Mouse (Mus musculus) liver, embryonic 16.5 days (tissue): ENCODE results near the gene Nutm1. TPM values are rescaled to one million over a fixed set of nuclear protein-coding genes. Genes with fewer than 3 reads are reported as not detected.
A peak's percentile ranks its signal among the peaks of the same experiment; 100 is the strongest.

Experiments
- ATAC-seq: fragments of 200-750 bp; cut with Nextera tagmentation; 2 replicates; pipeline ENCODE4 v1.8.0; 2017; ENCODE audit warnings: low read depth, mild to moderate bottlenecking, moderate number of reproducible peaks, moderate library complexity
- H3K27ac ChIP-seq: fragments of 300-500 bp; sonication (generic); 2 replicates; pipeline ENCODE4 v1.5.1; 2014; ENCODE audit warnings: mild to moderate bottlenecking, low read length
- H3K27me3 ChIP-seq: fragments of 300-500 bp; sonication (generic); 2 replicates; pipeline ENCODE4 v1.6.1; 2014; ENCODE audit warnings: low read depth, low read length, mixed read lengths; ENCODE audit not compliant: control insufficient read depth, insufficient read depth
- H3K36me3 ChIP-seq: fragments of 300-500 bp; sonication (generic); 2 replicates; pipeline ENCODE4 v1.6.1; 2014; ENCODE audit warnings: mild to moderate bottlenecking; ENCODE audit not compliant: control insufficient read depth, insufficient read depth
- H3K4me1 ChIP-seq: fragments of 300-500 bp; sonication (generic); 2 replicates; pipeline ENCODE4 v1.6.1; 2014; ENCODE audit warnings: low read depth, low read length, mixed read lengths; ENCODE audit not compliant: control insufficient read depth
- H3K4me2 ChIP-seq: fragments of 300-500 bp; sonication (generic); 2 replicates; pipeline ENCODE4 v1.6.1; 2014; ENCODE audit warnings: low read depth, low read length, mixed read lengths
- H3K4me3 ChIP-seq: fragments of 300-500 bp; sonication (generic); 2 replicates; pipeline ENCODE4 v1.5.1; 2014; ENCODE audit warnings: low read depth, mild to moderate bottlenecking, low read length
- H3K9ac ChIP-seq: fragments of 300-500 bp; sonication (generic); 2 replicates; pipeline ENCODE4 v1.6.1; 2014; ENCODE audit warnings: low read depth, low read length
- H3K9me3 ChIP-seq: fragments of 300-500 bp; sonication (generic); replicated peaks from 2 replicates; pipeline ENCODE4 v1.6.1; 2016; ENCODE audit warnings: low read length; ENCODE audit not compliant: control insufficient read depth
- WGBS: fragments of 180-500 bp; shearing (Covaris S2); extraction: QIAGEN DNeasy Blood & Tissue Kit; methylation state at CpG from one replicate; pipeline ENCODE4 v1.1.7; 2014; ENCODE audit not compliant: insufficient replicate concordance; 5-methylcytosine and 5-hydroxymethylcytosine counted together
- polyA plus RNA-seq: library from polyadenylated mRNA; unstranded; fragments of >200 nt; fragmentation: Nextera tagmentation; extraction: Ambion mirVana; gene quantifications from 2 replicates; pipeline ENCODE4 v1.2.1, GENCODE M21; 2015

Gene Nutm1
- polyA plus RNA-seq, 1 experiment from 2014 or later, result not detected

DNA sequence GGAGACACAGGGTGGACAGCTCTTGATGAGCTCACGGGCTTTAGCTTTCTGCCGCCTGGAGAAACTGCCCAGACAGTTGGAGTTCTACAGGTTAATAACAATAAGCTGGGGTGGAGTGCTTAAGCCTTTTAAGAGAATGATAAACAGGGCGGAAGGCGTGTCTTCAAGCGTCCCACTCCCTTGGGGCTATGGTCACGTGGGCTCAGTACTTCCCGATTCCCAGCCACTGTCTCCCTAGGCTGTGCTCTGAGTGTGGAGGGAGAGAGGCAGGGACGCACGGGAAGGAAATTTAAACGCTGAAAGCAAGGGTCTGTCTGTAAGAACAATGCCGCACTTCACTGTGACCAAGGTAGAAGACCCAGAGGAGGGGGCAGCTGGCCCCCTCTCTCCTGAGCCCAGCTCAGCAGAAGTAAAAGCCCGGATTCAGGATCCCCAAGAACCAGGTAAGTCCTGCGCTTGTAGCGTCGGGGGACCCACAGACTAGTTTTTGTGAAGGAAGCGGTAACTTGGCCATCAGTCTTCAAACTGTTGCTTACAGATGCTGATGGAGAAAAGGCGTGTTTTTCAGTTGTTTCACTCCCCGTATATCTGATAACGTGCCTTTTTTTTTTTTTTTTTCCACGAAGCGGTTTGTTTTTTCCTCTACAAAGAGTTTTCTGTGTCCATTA lies 25.4 kb upstream of the Nutm1 start:
- Histone ChIP-seq H3K9ac (peak overlapping the region; percentile 63), H3K9me3 (no peaks in the 10 kb centered on the region), H3K4me2 (peak overlapping the region; percentile 83), H3K4me1 (peaks cover 8% of the 10 kb centered on the region), H3K36me3 (no peaks in the 10 kb centered on the region), H3K4me3 (peak overlapping the region; percentile 68), H3K27ac (peak overlapping the region; percentile 51), H3K27me3 (no peaks in the 10 kb centered on the region)
- WGBS, result 2% methylated on average over 21 of the region's 21 CpGs
- ATAC-seq, result peak; percentile 93

DNA sequence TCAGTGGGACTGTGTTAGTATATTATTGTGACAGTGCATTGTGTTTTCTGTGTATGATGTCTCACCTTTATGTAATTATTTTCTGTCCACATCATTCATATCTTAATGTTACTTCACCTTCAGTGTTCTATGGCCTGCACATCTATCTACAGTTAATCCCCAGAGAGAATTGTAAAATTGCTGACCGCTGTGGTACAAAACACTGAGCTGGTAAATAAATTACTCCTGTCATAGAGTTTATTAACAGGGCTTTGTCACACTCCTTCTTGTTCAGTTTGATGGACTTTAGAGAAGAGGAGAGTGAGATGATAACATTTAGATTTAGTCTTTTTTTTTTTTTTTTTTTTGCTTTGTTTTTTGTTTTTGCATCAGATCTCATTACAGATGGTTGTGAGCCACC lies 23.8 kb upstream of the Nutm1 start:
- WGBS, result 84% methylated on average over 1 of the region's 1 CpGs
- Histone ChIP-seq H3K4me2 (no peak overlapping the region), H3K36me3 (no peaks in the 10 kb centered on the region), H3K9ac (no peak overlapping the region), H3K27me3 (no peaks in the 10 kb centered on the region), H3K4me3 (no peak overlapping the region), H3K9me3 (no peaks in the 10 kb centered on the region), H3K27ac (no peak overlapping the region), H3K4me1 (peaks cover 8% of the 10 kb centered on the region)
- no peak for ATAC-seq

GRCm38 (mm10) chr2:112276870-112277269 lies 17.8 kb upstream of the Nutm1 start:
- peaks cover 6% of the 10 kb centered on the region for H3K4me1 ChIP-seq
- H3K9me3 ChIP-seq, result no peaks in the 10 kb centered on the region
- H3K4me3 ChIP-seq, result no peak overlapping the region
- no peak overlapping the region for H3K9ac ChIP-seq
- H3K27ac ChIP-seq, result no peak overlapping the region
- no peak for ATAC-seq
- H3K4me2 ChIP-seq, result no peak overlapping the region
- no peaks in the 10 kb centered on the region for H3K27me3 ChIP-seq
- no peaks in the 10 kb centered on the region; the same call in 1 of the 2 replicates for H3K36me3 ChIP-seq
- 88% methylated on average over 3 of the region's 3 CpGs for WGBS

DNA sequence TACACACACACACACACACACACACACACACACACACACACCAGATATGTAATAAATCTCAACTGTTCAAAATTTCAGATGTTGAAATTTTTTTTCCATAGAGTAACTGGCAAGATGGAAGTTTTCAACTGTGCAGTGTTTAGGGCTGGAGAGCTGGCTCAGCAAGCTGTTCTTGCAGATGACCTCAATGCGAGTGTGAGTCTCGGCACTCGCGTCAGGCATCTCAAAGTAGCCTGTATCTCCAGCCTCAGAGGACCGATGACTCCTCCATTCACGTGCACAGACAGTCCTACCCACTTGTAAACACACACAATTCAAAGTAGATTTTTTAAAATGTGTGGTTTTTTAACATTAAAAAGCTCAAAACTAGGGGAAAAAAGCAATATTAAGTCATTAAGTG lies 14.4 kb upstream of the Nutm1 start:
- ATAC-seq, result no peak
- 88% methylated on average over 6 of the region's 6 CpGs for WGBS
- peaks cover 12% of the 10 kb centered on the region for H3K4me1 ChIP-seq
- no peak overlapping the region for H3K4me3 ChIP-seq
- H3K4me2 ChIP-seq, result no peak overlapping the region
- no peaks in the 10 kb centered on the region for H3K27me3 ChIP-seq
- H3K9me3 ChIP-seq, result no peaks in the 10 kb centered on the region
- no peak overlapping the region for H3K27ac ChIP-seq
- no peaks in the 10 kb centered on the region; the same call in 1 of the 2 replicates for H3K36me3 ChIP-seq
- H3K9ac ChIP-seq, result no peak overlapping the region

- ATAC-seq, result peak; percentile 77
- 25% methylated on average over 2 of the region's 2 CpGs for WGBS
- no peak overlapping the region for H3K27ac ChIP-seq
- H3K9ac ChIP-seq, result no peak overlapping the region
- peaks cover 14% of the 10 kb centered on the region for H3K4me1 ChIP-seq
- no peaks in the 10 kb centered on the region; the same call in 1 of the 2 replicates for H3K36me3 ChIP-seq
- no peak overlapping the region for H3K4me3 ChIP-seq
- H3K4me2 ChIP-seq, result no peak overlapping the region
- no peaks in the 10 kb centered on the region for H3K9me3 ChIP-seq
- H3K27me3 ChIP-seq, result no peaks in the 10 kb centered on the region
Observed at GRCm38 (mm10) chr2:112272909-112273308, 13.8 kb upstream of the Nutm1 start.

DNA sequence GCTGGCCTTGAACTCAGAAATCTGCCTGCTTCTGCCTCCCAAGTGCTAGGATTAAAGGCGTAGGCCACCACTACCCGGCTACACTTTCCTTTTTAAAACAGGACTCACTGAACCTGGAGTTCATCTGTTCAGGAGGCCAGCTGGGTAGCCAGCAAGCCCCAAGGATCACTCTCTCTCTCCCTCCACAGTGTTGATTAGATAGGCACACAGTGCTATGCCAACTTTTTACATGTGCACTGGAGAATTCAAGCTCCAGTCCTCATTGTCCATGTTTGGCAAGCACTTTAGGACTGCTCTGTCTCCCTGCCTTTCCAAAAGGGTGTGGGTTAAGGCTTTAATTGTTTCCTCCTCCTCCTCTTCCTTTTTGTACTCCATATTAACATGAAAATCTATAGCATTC lies 10.9 kb upstream of the Nutm1 start:
- no peak overlapping the region for H3K27ac ChIP-seq
- WGBS, result 61% methylated on average over 2 of the region's 2 CpGs
- H3K9ac ChIP-seq, result no peak overlapping the region
- H3K4me1 ChIP-seq, result peaks cover 21% of the 10 kb centered on the region
- H3K36me3 ChIP-seq, result no peaks in the 10 kb centered on the region; the same call in 1 of the 2 replicates
- ATAC-seq, result no peak
- H3K27me3 ChIP-seq, result no peaks in the 10 kb centered on the region
- H3K4me3 ChIP-seq, result 0 out of 2 replicates have a peak overlapping the region, but pooled peaks have one; percentile 3
- H3K4me2 ChIP-seq, result no peak overlapping the region
- no peaks in the 10 kb centered on the region for H3K9me3 ChIP-seq

GRCm38 (mm10) chr2:112267547-112268269 lies 8.6 kb upstream of the Nutm1 start:
- H3K4me1 ChIP-seq, result peaks cover 30% of the 10 kb centered on the region
- ATAC-seq, result no peak
- peak overlapping the region; percentile 96 for H3K9ac ChIP-seq
- no peaks in the 10 kb centered on the region for H3K36me3 ChIP-seq
- 20% methylated on average over 8 of the region's 8 CpGs for WGBS
- no peaks in the 10 kb centered on the region for H3K27me3 ChIP-seq
- H3K9me3 ChIP-seq, result no peaks in the 10 kb centered on the region
- peak overlapping the region; percentile 42; the same call in 1 of the 2 replicates for H3K27ac ChIP-seq
- peak overlapping the region; percentile 89 for H3K4me3 ChIP-seq
- peak overlapping the region; percentile 78 for H3K4me2 ChIP-seq

GRCm38 (mm10) chr2:112266780-112267179 lies 7.7 kb upstream of the Nutm1 start:
- no peak for ATAC-seq
- Histone ChIP-seq H3K4me1 (peaks cover 30% of the 10 kb centered on the region), H3K36me3 (no peaks in the 10 kb centered on the region), H3K27ac (peak overlapping the region; percentile 93), H3K27me3 (no peaks in the 10 kb centered on the region), H3K9me3 (no peaks in the 10 kb centered on the region), H3K4me2 (peak overlapping the region; percentile 78), H3K9ac (peak overlapping the region; percentile 96), H3K4me3 (peak overlapping the region; percentile 89)
- WGBS, result 16% methylated on average over 10 of the region's 10 CpGs

DNA sequence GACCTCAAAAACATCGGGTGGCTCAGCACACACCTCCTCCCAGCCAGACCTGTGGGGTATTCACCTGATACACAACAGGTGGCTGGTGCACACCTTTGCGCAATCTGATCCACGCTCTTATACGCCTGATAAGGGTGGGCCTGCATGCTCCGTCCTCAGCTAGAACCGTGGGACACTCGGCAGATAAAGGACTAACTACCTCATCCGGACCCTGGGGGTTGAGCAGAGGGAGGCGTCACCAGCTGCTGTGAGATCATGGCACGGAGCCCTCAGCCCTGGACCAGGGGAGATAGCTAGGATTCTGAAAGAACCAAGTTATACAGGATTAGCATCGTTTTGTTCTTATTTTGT lies 7.1 kb upstream of the Nutm1 start, which contains the start of gene Gm21985:
TSS of gene Gm21985 (plus strand) at position 73 of the 351 bp plus-strand sequence.
- H3K27me3 ChIP-seq, result no peaks in the 10 kb centered on the region
- H3K4me2 ChIP-seq, result peak within 1 kb of the TSS; percentile 78
- peak within 1 kb of the TSS; percentile 93 for H3K27ac ChIP-seq
- peaks cover 30% of the 10 kb centered on the region for H3K4me1 ChIP-seq
- H3K4me3 ChIP-seq, result peak within 1 kb of the TSS; percentile 89
- H3K9ac ChIP-seq, result peak within 1 kb of the TSS; percentile 96
- peak; percentile 53 for ATAC-seq
- no peaks in the 10 kb centered on the region for H3K36me3 ChIP-seq
- no peaks in the 10 kb centered on the region for H3K9me3 ChIP-seq
- WGBS, result under 1% methylated on average over 11 of the region's 11 CpGs
